Mouse (Mus musculus) gastrocnemius, postnatal 10 days (tissue): Measurements from ENCODE around the gene Cnnm3. TPM values are rescaled to one million over a fixed set of nuclear protein-coding genes. Genes with fewer than 3 reads are reported as not detected.

Experiments used
- DNase-seq: peaks from one replicate; pipeline ENCODE4 v3.0.0; 2021; ENCODE audit warnings: mixed read lengths
- total RNA-seq, 2 experiments: library from RNA; stranded (reverse); gene quantifications; 2 replicates each; pipeline ENCODE4 v1.2.3; 2021

The Cnnm3 gene
- total RNA-seq, 2 experiments from 2014 or later: 14.5 to 18.2 TPM

- DNase-seq: peak; percentile 91
Observed at GRCm38 (mm10) chr1:36557457-36558011, 45.9 kb downstream of the Cnnm3 start.

- DNase-seq: peak; percentile 75
Observed at GRCm38 (mm10) chr1:36558031-36558993, 46.6 kb downstream of the Cnnm3 start, which contains the start of gene Sema4c. Gene Sema4c, minus strand, starts transcription at chr1:36558349.

GRCm38 (mm10) chr1:36559256-36559655, 47.6 kb downstream of the Cnnm3 start:
- DNase-seq: no peak

- no peak for DNase-seq
Observed at GRCm38 (mm10) chr1:36559888-36560287, 48.2 kb downstream of the Cnnm3 start.

GRCm38 (mm10) chr1:36560903-36561302, 49.2 kb downstream of the Cnnm3 start:
- no peak for DNase-seq

GRCm38 (mm10) chr1:36562388-36562787, 50.7 kb downstream of the Cnnm3 start:
- DNase-seq: no peak

GRCm38 (mm10) chr1:36563197-36563596, 51.5 kb downstream of the Cnnm3 start:
- peak; percentile 28 for DNase-seq

- DNase-seq: no peak
Observed at GRCm38 (mm10) chr1:36563632-36564031, 52.0 kb downstream of the Cnnm3 start.

- DNase-seq: peak; percentile 40
Observed at GRCm38 (mm10) chr1:36564101-36564500, 52.4 kb downstream of the Cnnm3 start.

GRCm38 (mm10) chr1:36566425-36566824, 54.8 kb downstream of the Cnnm3 start:
- DNase-seq: no peak

GRCm38 (mm10) chr1:36567818-36568603, 56.3 kb downstream of the Cnnm3 start:
- DNase-seq: no peak

- no peak for DNase-seq
Observed at GRCm38 (mm10) chr1:36568776-36569175, 57.1 kb downstream of the Cnnm3 start.

- no peak for DNase-seq
Observed at GRCm38 (mm10) chr1:36569694-36570276, 58.1 kb downstream of the Cnnm3 start.

- no peak for DNase-seq
Observed at GRCm38 (mm10) chr1:36570320-36570719, 58.7 kb downstream of the Cnnm3 start.

GRCm38 (mm10) chr1:36571627-36572026, 60.0 kb downstream of the Cnnm3 start:
- peak; percentile 29 for DNase-seq

GRCm38 (mm10) chr1:36572140-36572700, 60.6 kb downstream of the Cnnm3 start:
- DNase-seq: no peak

GRCm38 (mm10) chr1:36572709-36573108, 61.0 kb downstream of the Cnnm3 start:
- DNase-seq: no peak

- no peak for DNase-seq
Observed at GRCm38 (mm10) chr1:36573524-36573923, 61.9 kb downstream of the Cnnm3 start.

GRCm38 (mm10) chr1:36574196-36574955, 62.7 kb downstream of the Cnnm3 start:
- DNase-seq: no peak

GRCm38 (mm10) chr1:36575347-36575746, 63.7 kb downstream of the Cnnm3 start:
- DNase-seq: no peak
